Mouse (Mus musculus): ENCODE data around the gene Them7.

- no peak for TF ChIP-seq CTCF (IDR thresholded peaks at IDR 0.05; ENCODE audit: low read depth, low read length)
- TF ChIP-seq GATA1 (IDR thresholded peaks at IDR 0.05; ENCODE audit: borderline replicate concordance, low read length), result no peak
Measured at GRCm38 (mm10) chr2:105326067-105326466, 101.9 kb downstream of the Them7 start.
